Mouse (Mus musculus) hematopoietic stem cell, adult 5-6 weeks (primary cell): ENCODE results near the gene Snrnp35. TPM values are rescaled to one million over a fixed set of nuclear protein-coding genes. Genes with fewer than 3 reads are reported as not detected.
"Not testable (repeated sequence)": the region's sequence is repeated elsewhere in the genome, so short reads cannot be mapped to it uniquely, and the experiment has no call there.

Source experiments
- ATAC-seq, 2 experiments: fragments of 125-278 bp in 1 of 2; replicated peaks in 1 of 2; 2 replicates each; pipeline ENCODE4 v1.8.0; 2016 to 2017; ENCODE audit warnings: inconsistent platforms in 2 of 2, mild to moderate bottlenecking in 2 of 2, moderate number of reproducible peaks in 2 of 2, low read depth in 1 of 2, moderate TSS enrichment in 1 of 2; ENCODE audit not compliant: low FRiP score in 2 of 2, poor library complexity in 2 of 2, severe bottlenecking in 2 of 2, insufficient read depth in 1 of 2, low TSS enrichment in 1 of 2
- total RNA-seq: library from RNA; stranded (forward); fragments of 172-1452, 232-1000 nt; gene quantifications from 2 replicates; pipeline ENCODE4 v1.2.3, GENCODE M21; 2017

Gene Snrnp35
- total RNA-seq, 1 experiment from 2014 or later, result 7.4 TPM

DNA sequence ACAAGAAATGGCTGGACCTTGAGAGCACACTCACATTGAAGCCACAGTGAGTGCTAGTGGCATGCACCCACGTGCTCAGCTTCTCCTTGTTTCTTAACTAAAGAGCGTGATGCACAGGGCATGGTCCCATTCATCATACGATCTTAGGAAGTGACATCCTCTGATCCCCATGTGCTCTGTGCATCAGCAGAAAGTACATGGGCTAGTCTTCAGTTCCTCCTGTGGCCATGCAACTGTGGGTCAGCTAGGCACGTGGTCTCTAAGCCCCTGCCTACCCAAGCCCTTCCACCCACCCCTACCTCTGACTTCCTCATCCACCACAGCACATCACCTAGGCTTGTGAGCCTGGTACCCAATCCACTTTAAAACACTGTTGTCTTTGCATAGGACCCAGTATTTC lies 9.7 kb downstream of the Snrnp35 start:
- no peak for ATAC-seq

GRCm38 (mm10) chr5:124493455-124493854 lies 10.5 kb downstream of the Snrnp35 start:
- ATAC-seq, result peak in 1 of 2 experiments; percentile 33; a peak in 1 of 4 replicates

DNA sequence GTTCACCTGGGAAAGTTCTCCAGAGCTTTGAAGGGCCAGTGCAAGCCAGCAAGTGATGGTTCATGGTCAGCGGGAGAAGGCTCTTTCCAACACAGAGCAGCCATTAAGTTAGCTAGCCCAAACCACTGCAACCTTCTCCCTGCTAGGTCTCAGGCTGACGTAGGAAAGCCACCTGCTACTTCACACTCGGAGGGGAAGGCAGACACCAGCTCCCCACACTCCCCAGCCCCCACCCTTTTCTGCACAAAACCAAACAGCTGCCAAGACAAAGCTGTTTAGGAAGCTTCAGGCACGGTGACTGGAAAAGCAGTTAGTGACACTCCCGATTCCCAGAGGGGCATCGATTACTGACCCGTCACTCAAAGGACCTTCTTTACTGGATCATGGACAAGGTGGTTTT lies 12.6 kb downstream of the Snrnp35 start:
- no peak for ATAC-seq

GRCm38 (mm10) chr5:124496614-124497514 lies 13.9 kb downstream of the Snrnp35 start:
- ATAC-seq, result no peak

DNA sequence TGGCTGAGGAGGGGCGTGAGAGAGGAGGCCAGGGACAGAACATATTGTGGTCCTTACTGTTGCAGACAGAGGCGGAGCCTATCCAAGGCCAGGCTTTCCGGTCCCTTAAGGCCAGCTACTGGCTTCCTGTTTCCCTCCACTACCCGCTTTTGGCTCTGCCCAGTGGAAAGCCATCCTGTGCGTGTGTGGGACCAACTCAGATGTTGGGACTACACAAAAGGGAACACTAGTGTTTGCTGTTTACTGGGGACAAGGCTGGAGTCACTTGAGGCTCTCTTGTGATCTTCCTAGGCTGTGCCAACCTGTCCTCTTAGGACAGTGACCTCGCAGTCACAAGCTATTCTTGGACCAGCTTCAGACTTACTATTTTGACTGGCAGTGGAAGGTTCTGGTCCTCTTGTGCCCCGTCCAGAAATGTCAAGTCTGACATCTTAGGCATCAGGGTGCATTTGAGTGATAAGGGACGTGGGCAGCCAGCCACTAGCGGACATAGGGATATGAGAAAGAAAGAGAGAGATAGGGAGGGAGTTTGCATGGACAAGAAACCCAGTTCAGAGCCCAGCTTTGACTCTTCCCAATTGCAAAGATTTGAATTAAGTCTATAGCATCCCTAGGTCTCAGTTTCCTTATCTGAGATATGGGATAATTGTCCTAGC lies 15.4 kb downstream of the Snrnp35 start:
- peak; percentile 42 to 46; a peak in 3 of 4 replicates for ATAC-seq

DNA sequence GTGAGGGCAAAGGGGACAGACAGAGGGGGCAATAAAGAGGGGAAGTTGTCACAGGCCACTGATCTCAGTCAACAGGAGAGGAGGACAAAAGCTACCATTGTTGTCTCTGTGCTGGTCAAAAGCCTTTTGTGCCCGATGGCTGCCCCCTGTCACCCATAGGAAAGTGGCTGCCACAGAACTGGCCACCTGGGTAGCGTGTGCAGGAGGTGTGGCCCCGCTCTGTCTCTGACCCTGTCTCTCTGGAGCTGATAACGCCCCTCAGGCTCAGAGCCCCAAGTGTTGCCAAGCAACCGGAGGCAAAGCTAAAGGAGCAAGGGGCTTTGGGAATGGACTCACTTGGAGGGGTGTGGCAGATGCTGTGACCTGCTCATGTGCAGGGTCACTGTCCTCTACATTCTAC lies 16.1 kb downstream of the Snrnp35 start:
- no peak for ATAC-seq

DNA sequence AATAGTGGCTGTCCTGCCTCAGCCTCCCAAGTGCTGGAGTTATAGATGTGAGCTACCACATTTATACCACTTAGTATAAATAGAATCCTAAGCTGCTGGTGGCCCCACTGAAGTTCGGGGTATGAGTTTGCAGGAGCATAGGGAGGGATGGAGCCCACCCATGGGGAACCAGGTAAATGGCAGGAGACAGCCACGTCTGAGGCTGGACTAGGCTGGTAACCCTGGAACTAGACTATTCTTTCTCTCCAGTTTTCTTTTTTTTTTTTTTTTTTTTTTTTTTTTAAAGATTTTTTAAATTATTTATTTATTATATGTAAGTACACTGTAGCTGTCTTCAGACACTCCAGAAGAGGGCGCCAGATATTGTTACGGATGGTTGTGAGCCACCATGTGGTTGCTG lies 17.1 kb downstream of the Snrnp35 start:
- not testable (repeated sequence) for ATAC-seq

DNA sequence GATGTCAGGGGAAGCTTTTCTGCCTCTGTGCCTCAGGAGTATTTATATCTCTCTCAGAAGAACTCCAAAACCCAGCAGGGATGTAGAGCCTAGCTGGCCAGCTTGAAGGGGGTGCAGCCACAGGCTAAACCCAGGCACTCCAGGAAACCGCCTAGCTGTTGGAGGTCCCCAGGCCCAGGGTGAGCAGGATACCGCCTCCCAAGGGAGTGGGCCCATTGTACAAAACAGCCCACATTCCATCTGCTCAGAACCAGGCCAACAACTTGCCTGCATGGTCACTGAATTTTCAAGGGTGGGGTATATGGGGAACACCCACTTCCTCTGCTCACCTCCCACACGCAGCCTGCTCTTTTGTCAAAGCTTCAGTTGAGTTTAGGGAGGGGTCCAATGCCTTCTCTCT lies 17.6 kb downstream of the Snrnp35 start:
- no peak for ATAC-seq

- ATAC-seq, result no peak
Observed at GRCm38 (mm10) chr5:124501541-124501940, 18.6 kb downstream of the Snrnp35 start.

- ATAC-seq, result no peak
Observed at GRCm38 (mm10) chr5:124503742-124504141, 20.8 kb downstream of the Snrnp35 start.

GRCm38 (mm10) chr5:124505235-124505634 lies 22.3 kb downstream of the Snrnp35 start:
- ATAC-seq, result no peak

DNA sequence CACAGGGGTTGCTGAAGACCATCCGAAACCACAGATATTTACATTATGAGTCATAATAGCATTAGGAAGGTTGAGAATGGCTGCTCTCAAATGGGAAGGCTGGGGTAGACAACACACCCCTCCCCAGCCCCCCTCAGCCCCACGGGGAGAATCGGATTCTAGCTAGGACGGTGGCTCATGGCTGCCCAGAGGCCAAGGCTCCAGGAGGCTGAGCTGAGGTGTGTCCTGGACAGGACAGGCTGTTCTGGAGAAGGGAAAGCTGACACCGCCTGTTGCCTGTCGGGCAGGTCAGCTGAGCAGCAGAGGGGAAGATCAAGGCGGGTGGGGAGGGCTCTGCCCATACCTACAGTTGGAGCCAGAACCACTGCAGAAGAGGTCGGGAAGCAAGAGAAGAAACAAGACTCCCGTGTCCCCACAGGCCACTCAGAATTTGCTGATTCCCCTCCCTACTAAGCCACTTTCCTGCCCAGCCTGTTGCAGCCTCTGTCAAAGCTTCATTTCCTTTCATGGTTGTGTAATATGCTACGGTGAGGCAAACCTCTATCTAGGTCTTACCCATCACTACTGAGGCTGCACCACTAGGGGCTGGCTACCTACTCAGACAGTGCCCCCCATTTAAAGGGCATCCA lies 23.9 kb downstream of the Snrnp35 start:
- peak in 1 of 2 experiments; percentile 53; a peak in 1 of 4 replicates for ATAC-seq

GRCm38 (mm10) chr5:124509200-124509599 lies 26.3 kb downstream of the Snrnp35 start:
- no peak for ATAC-seq

GRCm38 (mm10) chr5:124509742-124510237 lies 26.9 kb downstream of the Snrnp35 start:
- ATAC-seq, result no peak

GRCm38 (mm10) chr5:124510536-124511050 lies 27.7 kb downstream of the Snrnp35 start:
- no peak for ATAC-seq

DNA sequence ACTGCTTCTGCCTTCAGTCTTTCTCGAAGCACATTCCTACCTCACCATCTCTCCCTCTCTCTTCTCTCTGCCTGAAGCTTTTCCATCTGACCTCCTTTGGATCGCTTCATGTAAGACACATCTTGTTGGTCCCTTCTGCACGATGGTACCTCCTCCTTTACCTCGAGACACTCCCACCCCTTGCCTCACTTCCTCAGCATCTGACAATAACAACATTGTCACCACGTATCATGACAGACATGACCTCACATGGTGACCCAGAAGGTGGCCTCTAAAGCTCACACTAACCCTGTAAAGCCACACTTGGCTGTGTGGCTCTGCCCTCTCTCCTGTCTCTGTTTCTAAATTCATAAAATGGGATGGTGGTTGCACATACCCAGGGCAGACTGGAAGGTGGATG lies 32.9 kb downstream of the Snrnp35 start:
- ATAC-seq, result no peak

- ATAC-seq, result no peak
Observed at GRCm38 (mm10) chr5:124518648-124519047, 35.7 kb downstream of the Snrnp35 start.

- no peak for ATAC-seq
Observed at GRCm38 (mm10) chr5:124521588-124521987, 38.7 kb downstream of the Snrnp35 start.
